Mouse (Mus musculus): ENCODE results near the gene Tcn2. TPM values are rescaled to one million over a fixed set of nuclear protein-coding genes. Genes with fewer than 3 reads are reported as not detected.
A peak's percentile ranks its signal among the peaks of the same experiment; 100 is the strongest.
"Not testable (repeated sequence)": the region's sequence is repeated elsewhere in the genome, so short reads cannot be mapped to it uniquely, and the experiment has no call there.

Gene Tcn2
- polyA plus RNA-seq, 1 experiment from 2014 or later, result 49.0 TPM

DNA sequence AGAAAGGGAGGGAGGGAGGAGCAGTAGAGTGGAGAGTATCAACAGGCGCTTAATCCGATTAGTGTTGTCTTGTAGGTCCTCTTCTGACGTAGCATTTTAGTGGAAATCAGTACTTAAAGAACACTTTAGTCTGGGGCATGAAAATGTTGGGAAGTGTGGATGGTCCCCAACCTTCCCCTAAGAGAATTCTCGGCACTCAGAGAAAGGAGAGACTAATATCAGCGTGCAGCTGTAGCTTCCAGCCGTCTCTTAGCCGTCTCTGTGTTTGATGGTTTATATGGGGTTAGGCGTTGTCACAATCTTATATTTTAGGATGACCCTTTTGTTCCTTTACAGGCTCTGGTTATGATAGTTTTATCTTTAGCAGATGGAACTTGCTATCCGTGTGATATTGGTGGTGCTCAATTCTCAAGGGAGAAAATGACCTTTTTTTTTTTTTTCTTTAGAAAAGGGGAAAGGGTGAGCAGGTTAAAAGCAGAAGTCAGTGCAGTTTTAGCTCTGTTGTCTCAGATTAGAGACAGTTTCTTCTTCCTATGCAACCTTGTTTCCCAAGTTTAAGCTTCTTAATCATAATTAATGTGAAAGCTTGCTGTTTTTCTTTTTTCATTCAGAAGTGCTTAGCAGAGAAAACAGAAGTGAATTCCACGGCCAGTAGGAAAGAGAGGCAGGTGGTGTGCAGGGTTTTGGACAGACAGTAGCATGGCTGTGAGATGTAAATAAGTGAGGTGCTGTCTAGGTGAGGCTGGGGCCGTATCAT is 32.6 kb upstream of the Tcn2 start:
- H3K9me3 ChIP-seq (ENCODE audit: control insufficient read depth, low read length), result no peaks in the 10 kb centered on the region
- peak overlapping the region; percentile 68 for H3K4me3 ChIP-seq (ENCODE audit: low read depth, low read length)
- H3K27ac ChIP-seq (replicated peaks; ENCODE audit: low read depth, low read length), result peak overlapping the region; percentile 69; the same call in 1 of the 2 replicates
- peak overlapping the region; percentile 79 for H3K9ac ChIP-seq (ENCODE audit: low read depth, low read length)
- H3K27me3 ChIP-seq (replicated peaks; ENCODE audit: control insufficient read depth, insufficient read depth, low read length), result no peaks in the 10 kb centered on the region
- H3K4me1 ChIP-seq (ENCODE audit: control insufficient read depth, insufficient read depth, low read length), result peaks cover 4% of the 10 kb centered on the region; the same call in 1 of the 2 replicates
- H3K36me3 ChIP-seq (ENCODE audit: control insufficient read depth, insufficient read depth, low read length), result peaks cover 25% of the 10 kb centered on the region
- ATAC-seq (ENCODE audit: low read depth) (no peak), DNase-seq (ENCODE audit: low spot score) (no peak)
- H3K4me2 ChIP-seq (ENCODE audit: low read depth, low read length), result peak overlapping the region; percentile 88
- 14% methylated on average over 11 of the region's 11 CpGs for WGBS

DNA sequence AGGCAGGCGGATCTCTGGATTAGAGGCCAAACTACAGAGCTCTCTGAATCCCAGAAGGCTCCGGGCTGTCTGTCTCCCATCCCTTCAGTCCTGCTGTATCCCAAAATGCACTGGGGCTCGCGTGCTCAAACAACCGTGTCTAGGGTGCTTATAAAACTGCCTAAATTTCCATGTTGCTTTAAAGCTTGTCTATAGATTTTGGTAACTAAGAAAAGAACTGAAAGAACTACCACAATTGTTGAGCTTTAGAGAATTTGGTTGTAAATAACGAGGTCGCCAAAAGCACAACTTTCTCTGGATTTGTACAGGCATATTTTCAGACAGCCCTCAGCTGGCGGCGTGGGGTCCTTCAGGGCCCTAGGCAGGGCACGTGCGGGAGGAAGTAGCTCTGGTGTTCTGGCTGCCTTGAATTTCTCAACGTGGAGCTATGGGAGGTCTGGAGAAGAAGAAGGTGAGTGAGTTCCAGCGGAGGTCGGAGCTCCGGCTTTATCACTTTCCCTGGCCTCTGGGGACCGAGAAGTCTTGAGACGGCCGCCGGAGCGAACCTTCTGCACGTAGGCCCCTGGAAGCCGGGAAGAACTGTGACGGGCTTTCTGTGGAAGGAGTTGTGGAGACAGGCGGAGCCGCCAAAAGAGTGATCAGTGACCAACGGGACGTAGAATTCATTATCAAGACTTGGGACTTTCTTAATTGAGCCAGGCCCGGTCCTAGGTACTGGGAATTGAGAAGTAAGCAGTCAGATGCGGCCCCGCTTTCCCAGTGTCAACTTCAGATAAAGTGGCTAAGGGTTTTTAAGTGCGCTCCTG is 31.9 kb upstream of the Tcn2 start, which contains the start of gene Pes1:
Gene Pes1, plus strand, starts transcription at position 366 of the 806 bp plus-strand sequence.
- WGBS, result under 1% methylated on average over 31 of the region's 31 CpGs
- H3K9me3 ChIP-seq (ENCODE audit: control insufficient read depth, low read length), result no peaks in the 10 kb centered on the region
- H3K4me3 ChIP-seq (ENCODE audit: low read depth, low read length), result peak within 1 kb of the TSS; percentile 68
- H3K27ac ChIP-seq (replicated peaks; ENCODE audit: low read depth, low read length), result peak within 1 kb of the TSS; percentile 69
- peaks cover 18% of the 10 kb centered on the region for H3K36me3 ChIP-seq (ENCODE audit: control insufficient read depth, insufficient read depth, low read length)
- DNase-seq (ENCODE audit: low spot score), result peak; percentile 95
- peaks cover 4% of the 10 kb centered on the region; the same call in 1 of the 2 replicates for H3K4me1 ChIP-seq (ENCODE audit: control insufficient read depth, insufficient read depth, low read length)
- H3K4me2 ChIP-seq (ENCODE audit: low read depth, low read length), result peak within 1 kb of the TSS; percentile 88
- peak; percentile 96 for ATAC-seq (ENCODE audit: low read depth)
- peak within 1 kb of the TSS; percentile 79 for H3K9ac ChIP-seq (ENCODE audit: low read depth, low read length)
- no peaks in the 10 kb centered on the region for H3K27me3 ChIP-seq (replicated peaks; ENCODE audit: control insufficient read depth, insufficient read depth, low read length)

DNA sequence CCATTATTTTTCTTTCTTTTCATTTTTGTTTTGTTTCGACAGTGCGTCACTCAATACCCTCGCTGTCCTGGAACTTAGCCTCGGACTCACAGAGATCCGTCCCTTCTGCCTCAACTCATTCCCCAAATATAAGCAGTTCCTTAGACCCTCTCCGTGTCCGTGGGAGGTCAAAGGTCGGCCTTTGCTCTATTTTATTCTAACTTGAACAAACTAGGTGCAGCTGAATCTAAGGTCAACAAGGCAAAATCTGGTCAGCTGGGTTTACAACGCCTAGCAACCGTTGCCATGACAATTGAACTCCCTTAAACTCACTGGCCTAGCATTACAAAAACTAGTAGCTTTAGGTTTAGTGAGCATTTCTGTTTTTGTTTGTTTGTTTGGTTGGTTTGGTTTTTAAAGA is 31.2 kb upstream of the Tcn2 start:
- Histone ChIP-seq H3K36me3 (ENCODE audit: control insufficient read depth, insufficient read depth, low read length) (peaks cover 12% of the 10 kb centered on the region; the same call in 1 of the 2 replicates), H3K27me3 (replicated peaks; ENCODE audit: control insufficient read depth, insufficient read depth, low read length) (no peaks in the 10 kb centered on the region), H3K9me3 (ENCODE audit: control insufficient read depth, low read length) (no peaks in the 10 kb centered on the region), H3K4me1 (ENCODE audit: control insufficient read depth, insufficient read depth, low read length) (peaks cover 4% of the 10 kb centered on the region; the same call in 1 of the 2 replicates), H3K9ac (ENCODE audit: low read depth, low read length) (peak overlapping the region; percentile 79), H3K27ac (replicated peaks; ENCODE audit: low read depth, low read length) (peak overlapping the region; percentile 69; the same call in 1 of the 2 replicates), H3K4me3 (ENCODE audit: low read depth, low read length) (peak overlapping the region; percentile 68), H3K4me2 (ENCODE audit: low read depth, low read length) (peak overlapping the region; percentile 88)
- 80% methylated on average over 10 of the region's 10 CpGs for WGBS
- ATAC-seq (ENCODE audit: low read depth), result no peak
- DNase-seq (ENCODE audit: low spot score), result no peak

DNA sequence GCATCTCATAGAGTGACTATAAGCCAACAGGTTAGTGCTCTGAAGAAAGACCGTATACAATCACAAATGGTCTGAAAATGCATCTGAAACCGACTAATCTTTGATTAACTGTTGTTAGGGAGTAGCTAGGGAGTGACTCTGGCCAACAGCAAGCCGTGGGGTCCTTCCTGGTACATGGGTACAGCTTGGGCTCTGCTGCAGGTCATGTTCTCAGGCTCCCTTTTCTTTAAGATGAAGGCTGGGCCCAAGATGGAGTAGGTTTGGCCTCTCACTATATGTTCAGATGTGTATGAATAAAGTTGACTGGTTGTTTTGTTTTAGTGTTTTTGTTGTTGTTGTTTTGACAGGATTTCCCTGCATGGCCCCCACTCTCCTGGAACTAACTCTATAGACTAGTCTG is 29.8 kb upstream of the Tcn2 start:
- DNase-seq (ENCODE audit: low spot score) (no peak), ATAC-seq (ENCODE audit: low read depth) (no peak)
- Histone ChIP-seq H3K9me3 (ENCODE audit: control insufficient read depth, low read length) (no peaks in the 10 kb centered on the region), H3K9ac (ENCODE audit: low read depth, low read length) (no peak overlapping the region), H3K27ac (replicated peaks; ENCODE audit: low read depth, low read length) (no peak overlapping the region), H3K4me3 (ENCODE audit: low read depth, low read length) (no peak overlapping the region), H3K36me3 (ENCODE audit: control insufficient read depth, insufficient read depth, low read length) (peaks cover 4% of the 10 kb centered on the region; the same call in 1 of the 2 replicates), H3K27me3 (replicated peaks; ENCODE audit: control insufficient read depth, insufficient read depth, low read length) (no peaks in the 10 kb centered on the region), H3K4me2 (ENCODE audit: low read depth, low read length) (no peak overlapping the region), H3K4me1 (ENCODE audit: control insufficient read depth, insufficient read depth, low read length) (peaks cover 4% of the 10 kb centered on the region; the same call in 1 of the 2 replicates)
- WGBS, result 56% methylated on average over 3 of the region's 3 CpGs

DNA sequence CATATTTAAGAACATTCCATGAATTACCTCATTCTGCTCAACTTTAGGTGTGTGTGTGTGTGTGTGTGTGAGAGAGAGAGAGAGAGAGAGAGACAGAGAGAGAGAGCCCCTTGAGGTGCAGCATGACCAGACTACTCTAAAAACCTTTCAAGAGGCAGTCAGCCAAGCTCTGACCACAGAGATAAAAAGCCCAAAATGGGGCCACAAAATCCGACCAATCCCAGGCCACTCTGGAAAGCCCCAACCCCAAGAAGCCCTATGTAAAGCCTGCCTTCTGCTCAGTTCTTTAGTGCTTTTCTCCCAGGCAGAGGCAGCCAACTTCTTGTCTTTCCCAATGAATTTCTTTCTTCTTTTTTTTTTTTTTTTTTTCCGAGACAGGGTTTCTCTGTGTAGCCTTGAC is 28.9 kb upstream of the Tcn2 start:
- 29% methylated on average over 1 of the region's 2 CpGs for WGBS
- H3K4me3 ChIP-seq (ENCODE audit: low read depth, low read length), result no peak overlapping the region
- H3K9me3 ChIP-seq (ENCODE audit: control insufficient read depth, low read length), result no peaks in the 10 kb centered on the region
- H3K9ac ChIP-seq (ENCODE audit: low read depth, low read length), result no peak overlapping the region
- H3K4me2 ChIP-seq (ENCODE audit: low read depth, low read length), result no peak overlapping the region
- no peak overlapping the region for H3K27ac ChIP-seq (replicated peaks; ENCODE audit: low read depth, low read length)
- H3K27me3 ChIP-seq (replicated peaks; ENCODE audit: control insufficient read depth, insufficient read depth, low read length), result no peaks in the 10 kb centered on the region
- ATAC-seq (ENCODE audit: low read depth) (no peak), DNase-seq (ENCODE audit: low spot score) (no peak)
- peaks cover 4% of the 10 kb centered on the region; the same call in 1 of the 2 replicates for H3K4me1 ChIP-seq (ENCODE audit: control insufficient read depth, insufficient read depth, low read length)
- no peaks in the 10 kb centered on the region for H3K36me3 ChIP-seq (ENCODE audit: control insufficient read depth, insufficient read depth, low read length)

DNA sequence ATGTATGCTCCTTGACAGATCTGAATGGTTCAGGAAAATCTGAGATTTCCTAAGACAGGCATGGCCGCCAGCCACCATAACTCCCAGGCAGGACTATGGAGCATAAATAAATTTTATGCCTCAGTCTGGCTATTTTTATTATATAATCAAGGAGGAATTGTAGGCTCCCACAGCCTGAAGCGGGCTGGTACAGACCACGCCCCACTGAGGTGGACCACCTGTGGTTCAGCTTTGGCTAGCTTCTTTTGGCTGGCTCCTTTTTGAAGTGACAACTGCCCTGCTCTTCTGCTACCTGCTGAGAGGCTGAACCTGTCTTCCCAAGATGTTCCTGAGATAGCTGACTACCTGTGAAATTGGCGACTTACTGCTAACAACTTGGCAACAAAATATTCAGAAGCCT is 23.4 kb upstream of the Tcn2 start:
- not testable (repeated sequence) for ATAC-seq (ENCODE audit: low read depth); H3K9me3 ChIP-seq (ENCODE audit: control insufficient read depth, low read length); H3K36me3 ChIP-seq (ENCODE audit: control insufficient read depth, insufficient read depth, low read length); H3K9ac ChIP-seq (ENCODE audit: low read depth, low read length); H3K4me1 ChIP-seq (ENCODE audit: control insufficient read depth, insufficient read depth, low read length); DNase-seq (ENCODE audit: low spot score); H3K27ac ChIP-seq (replicated peaks; ENCODE audit: low read depth, low read length); H3K4me2 ChIP-seq (ENCODE audit: low read depth, low read length); H3K27me3 ChIP-seq (replicated peaks; ENCODE audit: control insufficient read depth, insufficient read depth, low read length); H3K4me3 ChIP-seq (ENCODE audit: low read depth, low read length)
- 70% methylated on average over 4 of the region's 4 CpGs for WGBS

DNA sequence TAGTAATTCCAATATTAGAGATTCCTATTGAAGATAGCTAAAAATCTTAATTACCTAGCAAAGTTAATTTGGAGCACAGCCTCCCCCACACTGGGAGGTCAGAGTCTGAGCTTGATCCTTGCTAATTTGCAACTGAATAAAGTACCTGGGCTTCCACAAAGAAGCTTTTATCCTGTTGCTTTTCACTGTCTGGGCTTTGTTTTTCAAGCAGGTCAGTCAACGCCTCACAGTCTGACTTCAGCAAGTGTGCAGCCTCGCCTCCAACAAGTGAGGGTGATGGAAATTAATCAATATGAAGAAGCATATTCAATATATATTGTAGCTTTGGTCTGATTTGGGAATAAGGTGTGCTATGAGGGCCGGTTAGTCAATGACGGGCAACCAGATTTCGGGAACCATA is 22.9 kb upstream of the Tcn2 start:
- H3K36me3 ChIP-seq (ENCODE audit: control insufficient read depth, insufficient read depth, low read length); H3K4me3 ChIP-seq (ENCODE audit: low read depth, low read length); ATAC-seq (ENCODE audit: low read depth); H3K27ac ChIP-seq (replicated peaks; ENCODE audit: low read depth, low read length); H3K27me3 ChIP-seq (replicated peaks; ENCODE audit: control insufficient read depth, insufficient read depth, low read length); H3K9me3 ChIP-seq (ENCODE audit: control insufficient read depth, low read length); DNase-seq (ENCODE audit: low spot score); H3K9ac ChIP-seq (ENCODE audit: low read depth, low read length); H3K4me1 ChIP-seq (ENCODE audit: control insufficient read depth, insufficient read depth, low read length); H3K4me2 ChIP-seq (ENCODE audit: low read depth, low read length): not testable (repeated sequence)
- WGBS, result 83% methylated on average over 5 of the region's 5 CpGs

DNA sequence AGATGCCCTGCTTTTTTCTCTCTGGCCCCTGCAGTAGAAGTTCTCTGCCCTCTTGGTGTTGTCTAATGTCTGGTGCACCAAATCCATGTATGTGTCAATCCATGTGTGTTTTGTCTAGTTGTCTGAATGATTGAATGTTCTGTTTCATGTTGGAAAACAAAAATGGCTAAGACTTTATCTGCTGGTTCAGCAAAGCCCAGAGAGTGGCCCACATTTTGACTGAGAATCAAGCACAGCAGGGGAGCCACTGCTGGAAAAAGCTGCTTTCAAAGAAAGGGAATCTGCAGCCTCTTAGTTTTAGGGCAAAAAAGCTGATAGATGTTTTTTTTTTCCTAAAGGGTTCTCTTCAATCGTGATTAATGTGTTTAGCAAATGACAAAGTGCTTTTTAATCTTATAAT is 14.4 kb upstream of the Tcn2 start:
- no peaks in the 10 kb centered on the region for H3K27me3 ChIP-seq (replicated peaks; ENCODE audit: control insufficient read depth, insufficient read depth, low read length)
- H3K4me1 ChIP-seq (ENCODE audit: control insufficient read depth, insufficient read depth, low read length), result no peaks in the 10 kb centered on the region
- ATAC-seq (ENCODE audit: low read depth) (no peak), DNase-seq (ENCODE audit: low spot score) (no peak)
- no peaks in the 10 kb centered on the region for H3K36me3 ChIP-seq (ENCODE audit: control insufficient read depth, insufficient read depth, low read length)
- no peaks in the 10 kb centered on the region for H3K9me3 ChIP-seq (ENCODE audit: control insufficient read depth, low read length)
- no peak overlapping the region for H3K4me3 ChIP-seq (ENCODE audit: low read depth, low read length)
- H3K4me2 ChIP-seq (ENCODE audit: low read depth, low read length), result no peak overlapping the region
- no peak overlapping the region for H3K27ac ChIP-seq (replicated peaks; ENCODE audit: low read depth, low read length)
- WGBS, result 7% methylated on average over 1 of the region's 1 CpGs
- H3K9ac ChIP-seq (ENCODE audit: low read depth, low read length), result no peak overlapping the region
